Mouse (Mus musculus) neural tube, embryonic 11.5 days (tissue): ENCODE results near the gene Pam. TPM values are rescaled to one million over a fixed set of nuclear protein-coding genes. Genes with fewer than 3 reads are reported as not detected.

Experiments used
- ATAC-seq: fragments of 200-750 bp; cut with Nextera tagmentation; 2 replicates; pipeline ENCODE4 v1.8.0; 2017; ENCODE audit warnings: moderate number of reproducible peaks, mild to moderate bottlenecking, moderate TSS enrichment, moderate library complexity; ENCODE audit not compliant: insufficient read depth, low FRiP score, low TSS enrichment
- DNase-seq: peaks from one replicate; pipeline ENCODE4 v3.0.0-alpha.2; 2015; ENCODE audit warnings: low spot score
- H3K27ac ChIP-seq: fragments of 300-500 bp; sonication (generic); 2 replicates; pipeline ENCODE4 v1.5.1; 2014; ENCODE audit warnings: low read depth, mild to moderate bottlenecking, low read length
- H3K27me3 ChIP-seq: fragments of 300-500 bp; sonication (generic); 2 replicates; pipeline ENCODE4 v1.6.1; 2014; ENCODE audit warnings: mild to moderate bottlenecking, low read length, mixed read lengths; ENCODE audit not compliant: control insufficient read depth, insufficient read depth
- H3K36me3 ChIP-seq: fragments of 300-500 bp; sonication (generic); 2 replicates; pipeline ENCODE4 v1.6.1; 2014; ENCODE audit warnings: mild to moderate bottlenecking, low read length, moderate library complexity, mixed read lengths; ENCODE audit not compliant: control insufficient read depth, insufficient read depth
- H3K4me1 ChIP-seq: fragments of 300-500 bp; sonication (generic); 2 replicates; pipeline ENCODE4 v1.6.1; 2014; ENCODE audit warnings: low read length, mixed read lengths; ENCODE audit not compliant: control insufficient read depth, insufficient read depth
- H3K4me2 ChIP-seq: fragments of 300-500 bp; sonication (generic); 2 replicates; pipeline ENCODE4 v1.6.1; 2014; ENCODE audit warnings: low read depth, mild to moderate bottlenecking, moderate library complexity
- H3K4me3 ChIP-seq: fragments of 300-500 bp; sonication (generic); 2 replicates; pipeline ENCODE4 v1.5.1; 2014; ENCODE audit warnings: low read depth, low read length
- H3K9ac ChIP-seq: fragments of 300-500 bp; sonication (generic); 2 replicates; pipeline ENCODE4 v1.6.1; 2014; ENCODE audit warnings: mild to moderate bottlenecking, low read length
- H3K9me3 ChIP-seq: fragments of 300-500 bp; sonication (generic); 2 replicates; pipeline ENCODE4 v1.6.1; 2016; ENCODE audit warnings: low read length; ENCODE audit not compliant: control insufficient read depth
- WGBS: fragments of 180-500 bp; shearing (Covaris S2); extraction: QIAGEN DNeasy Blood & Tissue Kit; methylation state at CpG from one replicate; pipeline ENCODE4 v1.1.7; 2014; 5-methylcytosine and 5-hydroxymethylcytosine counted together
- polyA plus RNA-seq: library from polyadenylated mRNA; unstranded; fragments of >200 nt; fragmentation: Nextera tagmentation; extraction: Ambion mirVana; gene quantifications from 2 replicates; pipeline ENCODE4 v1.2.1, GENCODE M21; 2014

The Pam gene
- polyA plus RNA-seq, 1 experiment from 2014 or later, result 18.8 TPM

DNA sequence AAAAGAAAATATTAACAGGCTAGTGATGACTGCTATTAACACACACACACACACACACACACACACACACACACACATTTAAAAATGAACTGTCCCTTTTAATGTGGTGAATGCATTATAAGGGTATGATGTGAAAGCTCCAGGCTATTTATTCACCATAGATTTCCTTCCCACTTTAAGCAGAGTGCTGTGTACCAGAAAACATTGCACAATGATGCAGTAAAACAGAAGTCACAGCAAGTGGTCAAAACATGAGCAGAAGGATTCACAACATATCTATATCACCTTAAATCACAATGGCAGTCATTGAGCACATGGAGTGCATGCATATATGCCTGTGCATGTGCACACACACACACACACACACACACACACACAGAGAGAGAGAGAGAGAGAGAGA is 160.5 kb downstream of the Pam start:
- Histone ChIP-seq H3K4me3 (no peak overlapping the region), H3K36me3 (no peaks in the 10 kb centered on the region), H3K27ac (no peak overlapping the region), H3K4me1 (no peaks in the 10 kb centered on the region), H3K27me3 (no peaks in the 10 kb centered on the region), H3K4me2 (no peak overlapping the region), H3K9ac (no peak overlapping the region), H3K9me3 (no peaks in the 10 kb centered on the region)
- DNase-seq (no peak), ATAC-seq (no peak)

DNA sequence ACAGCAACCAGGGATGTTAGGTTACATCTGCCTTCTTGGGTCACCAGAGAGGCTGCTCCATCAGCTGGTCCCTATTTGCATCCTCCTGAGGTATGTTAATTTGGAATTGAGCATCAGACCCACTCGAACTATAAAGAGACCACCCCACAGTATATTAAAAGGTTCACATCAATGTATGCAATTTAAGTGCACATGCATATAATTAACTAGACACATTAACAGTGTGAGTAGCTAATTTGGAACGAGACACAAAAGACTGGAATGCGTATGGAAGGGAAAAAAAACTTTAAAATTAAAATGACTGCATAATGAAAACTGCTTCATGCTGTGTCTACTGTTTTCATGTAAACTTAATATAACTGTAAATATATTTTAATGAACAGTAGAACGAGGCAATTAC is 164.2 kb downstream of the Pam start:
- Histone ChIP-seq H3K4me3 (no peak overlapping the region), H3K9me3 (no peaks in the 10 kb centered on the region), H3K4me2 (no peak overlapping the region), H3K27ac (no peak overlapping the region), H3K9ac (no peak overlapping the region), H3K36me3 (no peaks in the 10 kb centered on the region), H3K27me3 (no peaks in the 10 kb centered on the region), H3K4me1 (no peaks in the 10 kb centered on the region)
- DNase-seq, result no peak
- no peak for ATAC-seq
- WGBS, result 81% methylated on average over 4 of the region's 4 CpGs

DNA sequence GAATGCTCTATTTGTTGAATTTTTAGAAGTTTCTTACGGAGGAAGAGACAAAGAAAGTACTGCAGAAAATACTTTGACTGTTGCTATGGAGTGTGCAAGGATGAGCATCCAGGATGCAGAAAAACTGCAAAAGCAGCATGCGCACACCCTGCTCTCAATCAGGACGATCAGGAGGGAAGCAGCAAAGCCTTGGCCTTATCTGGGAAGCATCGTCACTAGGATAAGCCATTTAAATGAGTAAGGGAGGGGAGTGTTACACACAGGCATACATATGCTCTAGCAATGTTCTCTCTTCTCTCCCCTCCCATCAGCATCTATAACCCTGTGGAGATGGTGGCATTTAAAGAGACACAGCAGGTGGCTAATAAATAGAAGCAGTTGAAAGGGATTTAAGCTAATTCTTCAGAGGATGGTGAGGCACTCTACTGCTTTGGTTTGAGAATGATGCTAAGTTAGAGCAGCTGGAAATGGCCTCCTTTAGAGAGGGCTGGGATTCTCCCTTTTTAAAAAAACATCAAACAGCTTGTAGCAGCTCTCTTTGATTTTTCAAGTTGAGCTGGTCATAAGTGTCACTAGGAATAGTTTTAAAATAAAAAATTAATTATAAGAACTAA is 165.9 kb downstream of the Pam start:
- no peak for DNase-seq

DNA sequence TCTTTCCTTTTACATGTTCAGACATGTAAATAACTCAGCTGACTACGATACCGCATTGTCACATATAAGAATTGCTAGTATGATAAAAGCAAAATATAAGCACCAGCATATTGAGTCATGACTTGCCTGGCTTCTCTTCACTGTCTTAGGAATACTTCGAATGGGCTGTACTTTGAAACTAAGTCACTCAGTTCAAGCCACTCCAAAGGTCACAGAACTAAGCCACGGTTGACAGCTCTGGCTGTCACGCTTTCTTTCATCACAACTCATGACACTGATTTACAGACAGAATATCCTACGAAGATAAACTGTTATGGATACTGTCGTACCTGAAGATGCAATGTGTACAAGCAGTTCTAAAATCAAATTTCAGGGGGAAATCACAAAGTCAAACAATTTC is 168.7 kb downstream of the Pam start:
- 86% methylated on average over 7 of the region's 7 CpGs for WGBS
- Histone ChIP-seq H3K9ac (no peak overlapping the region), H3K27ac (no peak overlapping the region), H3K4me1 (no peaks in the 10 kb centered on the region), H3K4me3 (no peak overlapping the region), H3K9me3 (no peaks in the 10 kb centered on the region), H3K4me2 (no peak overlapping the region), H3K36me3 (no peaks in the 10 kb centered on the region), H3K27me3 (no peaks in the 10 kb centered on the region)
- DNase-seq, result no peak
- no peak for ATAC-seq

More for the DNA sequence above, 165.9 kb downstream of the Pam start:
- ATAC-seq, result peak; percentile 52; the same call in 1 of the 2 replicates
- Histone ChIP-seq H3K4me1 (no peaks in the 10 kb centered on the region), H3K9ac (no peak overlapping the region), H3K27me3 (no peaks in the 10 kb centered on the region), H3K4me3 (no peak overlapping the region), H3K36me3 (no peaks in the 10 kb centered on the region), H3K27ac (no peak overlapping the region), H3K4me2 (no peak overlapping the region), H3K9me3 (no peaks in the 10 kb centered on the region)
- 30% methylated on average over 4 of the region's 4 CpGs for WGBS

DNA sequence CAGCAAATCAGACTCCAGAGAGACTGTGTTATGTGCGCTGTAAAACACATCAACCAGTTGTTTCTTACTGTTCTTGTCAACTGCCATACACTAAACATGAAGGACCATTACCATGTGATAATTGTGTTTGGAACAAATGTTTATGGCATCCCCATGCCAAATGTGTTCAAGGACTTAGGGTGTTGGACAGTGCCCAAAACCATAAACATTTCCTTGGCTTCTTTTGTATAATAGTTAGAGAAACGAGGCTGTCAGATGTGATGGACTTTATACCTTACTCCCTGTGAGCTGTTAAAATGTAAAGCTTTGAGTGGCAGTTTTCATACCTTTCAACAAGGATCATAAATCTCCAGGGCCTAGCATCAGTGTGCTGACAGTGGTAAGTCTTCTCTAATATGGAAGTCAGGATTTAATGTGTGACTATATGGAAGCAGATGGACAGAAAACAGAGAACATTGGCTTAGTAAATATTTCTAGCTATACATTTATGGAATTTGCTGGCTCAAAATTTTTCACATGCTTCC is 169.4 kb downstream of the Pam start:
- no peaks in the 10 kb centered on the region for H3K36me3 ChIP-seq
- no peak overlapping the region for H3K9ac ChIP-seq
- no peak overlapping the region for H3K4me3 ChIP-seq
- no peaks in the 10 kb centered on the region for H3K9me3 ChIP-seq
- DNase-seq (no peak), ATAC-seq (no peak)
- H3K27ac ChIP-seq, result no peak overlapping the region
- H3K4me1 ChIP-seq, result no peaks in the 10 kb centered on the region
- no peak overlapping the region for H3K4me2 ChIP-seq
- H3K27me3 ChIP-seq, result no peaks in the 10 kb centered on the region
- 70% methylated on average over 2 of the region's 2 CpGs for WGBS

DNA sequence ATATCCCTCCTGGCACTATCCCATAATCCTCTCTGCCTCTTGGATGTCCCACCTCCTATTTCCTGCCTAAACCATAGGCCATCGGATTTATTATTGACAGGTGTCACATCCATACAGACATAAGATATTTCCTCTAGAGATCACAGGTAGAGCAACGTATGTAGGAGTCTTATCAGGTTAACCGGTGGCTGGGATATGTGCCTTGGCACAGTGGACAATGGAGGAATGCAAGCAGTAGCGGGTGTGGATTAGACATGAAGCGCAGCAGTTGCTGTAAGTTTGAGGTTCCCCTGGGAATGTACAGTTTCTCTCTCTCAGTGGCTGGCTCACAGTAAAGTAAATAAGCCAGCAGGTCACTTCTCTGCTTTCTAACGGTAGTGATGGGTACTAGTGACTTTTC is 173.1 kb downstream of the Pam start:
- ATAC-seq (no peak), DNase-seq (no peak)
- no peak overlapping the region for H3K27ac ChIP-seq
- H3K4me1 ChIP-seq, result no peaks in the 10 kb centered on the region
- no peaks in the 10 kb centered on the region for H3K36me3 ChIP-seq
- no peaks in the 10 kb centered on the region for H3K9me3 ChIP-seq
- WGBS, result 87% methylated on average over 6 of the region's 6 CpGs
- no peak overlapping the region for H3K9ac ChIP-seq
- H3K4me3 ChIP-seq, result no peak overlapping the region
- no peaks in the 10 kb centered on the region for H3K27me3 ChIP-seq
- no peak overlapping the region for H3K4me2 ChIP-seq

DNA sequence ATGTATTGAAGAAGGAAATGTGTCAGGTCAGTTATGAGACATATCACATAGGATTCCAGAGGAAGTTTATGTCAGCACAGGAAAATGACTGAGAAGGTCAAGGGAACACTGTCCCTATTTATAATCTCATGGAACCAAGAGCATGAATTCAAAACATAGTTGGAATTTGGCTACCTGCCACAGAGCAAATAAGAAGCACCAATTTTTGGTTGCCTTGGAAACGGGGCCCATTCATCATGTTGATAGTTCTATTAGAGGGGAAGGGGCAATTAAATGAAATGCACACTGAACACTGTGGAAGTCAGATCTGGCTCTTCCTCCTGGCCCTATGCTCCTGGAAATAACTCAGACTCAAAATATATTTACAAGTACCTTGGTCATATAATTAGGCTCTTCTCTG is 173.6 kb downstream of the Pam start:
- Histone ChIP-seq H3K4me3 (no peak overlapping the region), H3K4me2 (no peak overlapping the region), H3K27me3 (no peaks in the 10 kb centered on the region), H3K9ac (no peak overlapping the region), H3K36me3 (no peaks in the 10 kb centered on the region), H3K4me1 (no peaks in the 10 kb centered on the region), H3K27ac (no peak overlapping the region), H3K9me3 (no peaks in the 10 kb centered on the region)
- 83% methylated on average over 1 of the region's 1 CpGs for WGBS
- ATAC-seq (no peak), DNase-seq (no peak)

DNA sequence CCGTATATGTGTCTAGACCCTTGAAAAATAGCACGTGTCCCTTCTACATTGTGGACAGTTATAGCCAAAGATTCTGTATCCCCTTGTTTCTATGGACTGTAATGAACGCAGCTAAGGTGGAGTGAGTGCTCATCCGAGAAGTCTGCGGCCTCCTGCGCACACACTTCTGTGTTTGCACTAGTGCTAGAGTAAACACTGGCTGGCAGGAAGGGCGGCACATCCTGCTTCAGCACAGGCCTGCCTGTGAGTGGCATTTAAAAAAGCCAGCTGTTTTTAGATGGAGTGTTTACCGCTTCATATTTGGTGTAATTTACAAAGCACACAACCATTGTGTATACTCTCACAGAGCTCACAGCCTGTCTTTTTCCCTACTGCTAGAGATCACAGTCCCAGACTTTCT is 177.0 kb downstream of the Pam start:
- WGBS, result 51% methylated on average over 8 of the region's 8 CpGs

DNA sequence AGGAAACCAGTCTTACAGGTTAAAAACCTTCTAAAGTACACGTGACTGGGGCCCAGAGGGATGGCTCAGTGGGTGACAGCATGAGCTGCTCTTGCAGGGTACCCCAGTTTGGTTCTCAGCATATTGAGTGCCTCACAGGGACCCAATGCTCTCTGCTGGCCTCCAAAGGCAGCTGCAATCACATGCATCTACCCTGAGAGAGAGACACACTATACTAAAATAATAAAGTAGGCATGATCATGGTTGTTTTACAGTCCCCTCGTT is 178.5 kb downstream of the Pam start:
- Histone ChIP-seq H3K9me3 (no peaks in the 10 kb centered on the region), H3K9ac (no peak overlapping the region), H3K36me3 (no peaks in the 10 kb centered on the region), H3K4me2 (no peak overlapping the region), H3K27me3 (no peaks in the 10 kb centered on the region), H3K4me3 (no peak overlapping the region), H3K27ac (no peak overlapping the region), H3K4me1 (no peaks in the 10 kb centered on the region)
- ATAC-seq, result no peak
- WGBS, result 71% methylated on average over 2 of the region's 2 CpGs
- no peak for DNase-seq

More for the DNA sequence above, 177.0 kb downstream of the Pam start:
- Histone ChIP-seq H3K36me3 (no peaks in the 10 kb centered on the region), H3K9ac (no peak overlapping the region), H3K4me2 (no peak overlapping the region), H3K27ac (no peak overlapping the region), H3K4me1 (no peaks in the 10 kb centered on the region), H3K27me3 (no peaks in the 10 kb centered on the region), H3K9me3 (no peaks in the 10 kb centered on the region), H3K4me3 (no peak overlapping the region)
- DNase-seq (no peak), ATAC-seq (no peak)
